Mouse (Mus musculus): ENCODE data around the gene Epb42. TPM values are rescaled to one million over a fixed set of nuclear protein-coding genes. Genes with fewer than 3 reads are reported as not detected.
"Not testable (repeated sequence)": the region's sequence is repeated elsewhere in the genome, so short reads cannot be mapped to it uniquely, and the experiment has no call there.

The Epb42 gene
- total RNA-seq (2022), result not detected

DNA sequence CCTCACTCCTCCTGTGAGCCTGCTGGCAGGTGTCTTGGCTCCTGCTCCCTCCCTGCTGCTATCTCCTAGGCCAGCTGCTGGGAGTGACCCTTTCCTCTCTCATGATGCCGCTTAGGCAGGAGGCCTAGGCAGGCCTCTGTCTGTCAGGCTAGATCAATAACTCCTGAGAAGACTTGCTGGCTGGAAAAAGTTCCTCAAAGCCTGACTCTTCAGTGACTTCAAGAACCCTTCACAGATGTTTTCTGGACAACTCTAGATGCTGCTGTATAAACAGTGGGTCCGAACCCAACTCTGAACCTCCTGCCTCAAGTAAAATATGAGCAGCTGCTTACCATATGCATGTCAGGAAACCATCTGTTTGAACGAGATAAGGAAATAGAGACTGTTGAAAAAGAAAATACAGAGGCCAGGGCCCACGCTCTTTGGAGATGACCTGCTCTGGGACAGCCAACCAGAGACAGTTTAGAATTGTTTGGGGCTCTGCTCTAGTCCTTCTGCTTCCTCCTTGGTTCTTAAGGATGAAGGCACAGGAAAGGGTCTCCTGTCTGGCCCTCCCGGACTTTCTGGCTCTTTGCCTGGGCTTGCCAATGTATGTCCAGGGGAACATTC lies at the start of gene Epb42:
Epb42 (minus strand) TSS at position 340 of the 609 bp plus-strand sequence.
- DNase-seq (ENCODE audit: low spot score in 2 of 2), result no peak

- DNase-seq (ENCODE audit: low spot score in 2 of 2), result no peak
Observed at GRCm38 (mm10) chr2:121085480-121086185, 48.8 kb upstream of the Epb42 start, which contains the start of gene Tgm5. TSS of gene Tgm5 (minus strand) at chr2:121085841.

GRCm38 (mm10) chr2:121082626-121083025 lies 45.8 kb upstream of the Epb42 start:
- DNase-seq (ENCODE audit: low spot score in 2 of 2), result no peak

DNA sequence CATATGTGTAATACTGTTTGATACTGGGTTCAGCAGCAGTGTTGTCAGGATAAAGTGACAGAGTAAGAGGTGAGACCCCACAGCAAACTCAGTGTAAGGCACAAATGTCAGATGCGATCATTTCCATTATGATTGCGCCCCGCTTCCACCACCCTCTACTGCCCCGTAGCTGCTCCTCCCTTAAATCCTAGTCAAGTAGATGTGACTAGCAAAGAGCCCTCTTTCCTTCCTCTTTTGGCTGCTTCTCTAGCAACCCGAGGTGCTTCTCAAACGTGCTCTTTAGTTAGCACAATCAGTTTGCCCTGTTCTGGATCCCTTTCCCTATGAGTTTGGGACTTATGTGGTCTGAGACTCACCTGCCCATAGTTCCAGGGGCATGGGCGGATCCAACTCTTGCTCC lies 37.9 kb upstream of the Epb42 start:
- no peak for DNase-seq (ENCODE audit: low spot score in 2 of 2)

DNA sequence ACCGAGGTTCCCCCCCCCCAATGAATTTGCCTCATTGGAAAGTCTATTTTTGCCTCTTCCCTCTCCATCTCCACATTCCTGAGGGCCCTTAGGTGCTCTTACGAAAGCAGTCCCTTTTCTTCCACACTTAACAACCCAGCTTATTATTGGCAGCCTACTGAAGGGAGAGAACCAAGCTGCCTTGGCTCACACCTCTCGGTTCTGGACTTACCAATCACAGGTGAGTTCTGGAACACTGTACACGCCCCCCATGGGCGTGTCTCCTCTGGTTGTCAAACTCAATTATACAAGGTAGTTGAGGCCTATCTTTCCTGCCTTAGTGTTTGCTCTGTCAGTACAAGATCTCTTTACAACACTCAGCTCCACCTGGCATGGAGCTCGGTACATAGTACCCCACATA lies 35.0 kb upstream of the Epb42 start:
- no peak for DNase-seq (ENCODE audit: low spot score in 2 of 2)

DNA sequence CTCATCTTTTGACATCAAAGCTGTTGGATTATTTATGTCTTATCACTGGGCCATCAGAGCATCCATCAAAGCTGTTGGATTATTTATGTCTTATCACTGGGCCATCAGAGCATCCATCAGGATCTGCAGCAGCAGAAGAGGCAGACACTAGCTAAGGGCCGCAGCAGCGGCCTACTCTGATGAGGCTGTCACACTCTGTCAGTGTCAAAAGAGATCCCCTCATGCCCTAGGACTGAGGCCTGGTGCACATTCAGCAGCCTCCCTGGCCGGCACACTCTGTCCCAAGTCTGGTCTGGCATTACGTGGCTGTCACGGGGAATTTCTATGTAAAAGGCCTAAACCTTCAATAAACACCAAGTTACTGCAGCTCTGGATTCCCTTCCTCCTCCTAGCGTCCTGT lies 32.6 kb upstream of the Epb42 start:
- DNase-seq (ENCODE audit: low spot score in 2 of 2), result no peak

DNA sequence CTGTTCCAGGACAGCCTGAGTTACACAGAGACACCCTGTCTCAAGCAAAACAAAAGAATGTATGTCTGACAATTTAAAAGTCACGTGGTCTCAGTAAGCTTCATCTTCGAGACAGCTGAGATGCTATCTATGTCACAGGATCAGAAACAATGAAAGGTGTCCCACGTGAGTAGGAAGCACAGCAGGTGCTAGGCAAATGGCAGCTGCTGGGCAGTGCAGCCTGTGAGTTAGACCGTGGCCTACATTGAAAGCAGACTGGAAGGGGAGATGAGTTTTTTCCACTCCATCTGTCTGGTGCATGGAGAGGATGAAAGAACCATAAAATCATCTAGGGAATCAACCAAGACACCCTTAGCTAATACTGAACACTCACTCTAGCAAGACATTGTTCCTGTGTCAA lies 30.2 kb upstream of the Epb42 start:
- DNase-seq (ENCODE audit: low spot score in 2 of 2), result no peak

- DNase-seq (ENCODE audit: low spot score in 2 of 2), result no peak
Observed at GRCm38 (mm10) chr2:121061315-121061714, 24.4 kb upstream of the Epb42 start.

DNA sequence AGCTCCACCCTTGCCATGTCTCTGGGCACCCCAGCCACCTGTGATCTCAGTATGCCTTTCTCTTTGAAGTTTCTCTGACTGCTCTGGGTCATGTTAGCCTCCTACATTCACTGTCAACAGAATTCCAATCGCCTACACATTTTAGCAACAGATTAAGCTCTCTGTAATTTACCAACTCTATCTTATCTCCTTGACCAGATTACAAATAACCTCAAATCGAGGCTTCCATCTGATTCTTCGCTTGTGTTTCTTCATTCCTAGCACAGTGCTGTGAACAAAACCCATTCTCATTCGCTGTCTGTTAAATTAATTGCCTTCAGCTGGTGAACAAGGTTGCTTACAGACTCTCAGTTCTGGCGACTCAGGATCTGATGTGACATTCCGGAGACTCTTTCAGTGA lies 21.1 kb upstream of the Epb42 start:
- DNase-seq (ENCODE audit: low spot score in 2 of 2), result no peak

GRCm38 (mm10) chr2:121055915-121056314 lies 19.0 kb upstream of the Epb42 start:
- no peak for DNase-seq (ENCODE audit: low spot score in 2 of 2)

GRCm38 (mm10) chr2:121054060-121054459 lies 17.2 kb upstream of the Epb42 start:
- no peak for DNase-seq (ENCODE audit: low spot score in 2 of 2)

- no peak for DNase-seq (ENCODE audit: low spot score in 2 of 2)
Observed at GRCm38 (mm10) chr2:121052176-121052575, 15.3 kb upstream of the Epb42 start.

- no peak for DNase-seq (ENCODE audit: low spot score in 2 of 2)
Observed at GRCm38 (mm10) chr2:121045653-121046052, 8.8 kb upstream of the Epb42 start.

DNA sequence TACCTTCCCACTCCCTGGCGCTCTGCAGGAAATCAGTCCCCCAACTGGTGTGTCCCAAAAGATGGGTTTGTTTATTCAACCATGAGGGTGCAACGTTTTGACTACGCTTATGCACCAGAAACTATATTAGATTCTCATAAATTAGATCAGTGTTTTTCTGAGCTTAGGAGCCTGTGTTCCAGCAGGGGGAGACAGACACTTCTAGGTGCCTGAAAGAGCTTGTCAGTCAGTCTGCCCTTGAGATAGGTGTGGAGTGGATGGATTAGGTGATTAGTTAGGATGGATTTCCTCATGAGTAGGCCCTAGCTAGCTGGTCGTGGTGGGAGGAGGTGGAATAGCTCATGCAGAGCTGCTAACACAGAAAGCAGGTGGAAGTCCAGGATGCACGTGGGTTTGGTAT lies 4.2 kb upstream of the Epb42 start:
- DNase-seq (ENCODE audit: low spot score in 2 of 2), result peak in 1 of 2 experiments; percentile 13

DNA sequence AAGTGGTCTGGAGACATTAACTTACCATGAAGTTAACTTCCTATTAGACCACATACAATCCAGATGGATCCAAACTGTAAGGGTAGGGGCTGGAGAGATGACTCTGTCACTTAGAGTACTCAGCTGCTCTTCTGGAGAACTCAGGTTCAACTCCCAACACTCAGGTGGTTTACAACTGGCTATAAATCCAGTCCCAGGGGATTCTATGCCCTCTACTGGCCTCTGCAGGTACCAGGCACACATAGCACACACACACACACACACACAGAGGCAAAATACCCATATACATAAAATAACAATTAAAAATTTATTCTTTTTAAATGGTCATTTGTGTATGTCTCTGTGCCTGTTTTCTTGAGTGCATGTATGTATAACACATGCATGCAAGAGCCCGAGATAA lies 2.5 kb upstream of the Epb42 start:
- DNase-seq (ENCODE audit: low spot score in 2 of 2), result no peak

GRCm38 (mm10) chr2:121038851-121039250 lies 2.0 kb upstream of the Epb42 start:
- DNase-seq (ENCODE audit: low spot score in 2 of 2), result not testable (repeated sequence)

- no peak for DNase-seq (ENCODE audit: low spot score in 2 of 2)
Observed at GRCm38 (mm10) chr2:121022918-121023317, 14.0 kb downstream of the Epb42 start.

GRCm38 (mm10) chr2:121017151-121017550 lies 19.7 kb downstream of the Epb42 start:
- DNase-seq (ENCODE audit: low spot score in 2 of 2), result no peak

- DNase-seq (ENCODE audit: low spot score in 2 of 2), result no peak
Observed at GRCm38 (mm10) chr2:121016226-121016625, 20.6 kb downstream of the Epb42 start.

DNA sequence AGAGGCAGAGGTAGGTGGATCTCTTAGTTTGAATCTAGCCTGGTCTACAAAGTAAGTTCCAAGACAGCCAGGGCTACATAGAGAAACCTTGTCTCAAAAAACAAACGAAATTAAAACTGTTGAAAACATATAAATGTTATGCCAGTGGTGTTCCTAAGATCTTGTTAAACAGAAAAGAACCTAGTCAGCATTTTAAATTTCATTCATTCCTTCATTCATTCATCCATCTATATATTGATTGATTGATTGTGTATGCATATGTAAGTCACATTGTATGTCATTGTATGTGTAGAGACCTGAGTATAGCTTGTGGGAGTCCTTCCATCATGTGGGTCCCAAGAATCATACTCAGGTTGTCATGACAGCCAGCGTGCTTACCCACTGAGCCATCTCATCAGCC lies 21.4 kb downstream of the Epb42 start:
- no peak for DNase-seq (ENCODE audit: low spot score in 2 of 2)

DNA sequence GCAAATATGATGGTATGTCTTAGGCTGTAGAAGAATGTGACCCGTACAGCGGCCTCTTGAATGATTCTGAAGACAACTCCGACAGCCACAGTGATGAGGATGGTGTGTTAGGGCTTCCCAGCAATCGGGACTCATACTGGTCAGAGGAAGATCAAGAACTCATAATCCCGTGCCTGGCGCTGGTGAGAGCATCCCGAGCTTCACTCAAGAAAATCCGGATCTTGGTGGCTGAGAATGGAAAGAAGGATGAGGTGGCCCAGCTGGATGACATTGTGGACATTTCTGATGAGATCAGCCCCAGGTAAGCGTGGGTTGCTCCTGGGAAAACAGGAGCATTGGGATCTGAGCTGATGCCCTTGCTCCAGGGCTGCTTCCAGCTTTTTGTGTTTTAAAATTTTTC lies 24.2 kb downstream of the Epb42 start:
- no peak for DNase-seq (ENCODE audit: low spot score in 2 of 2)

- DNase-seq (ENCODE audit: low spot score in 2 of 2), result no peak
Observed at GRCm38 (mm10) chr2:121009071-121009677, 27.7 kb downstream of the Epb42 start.

DNA sequence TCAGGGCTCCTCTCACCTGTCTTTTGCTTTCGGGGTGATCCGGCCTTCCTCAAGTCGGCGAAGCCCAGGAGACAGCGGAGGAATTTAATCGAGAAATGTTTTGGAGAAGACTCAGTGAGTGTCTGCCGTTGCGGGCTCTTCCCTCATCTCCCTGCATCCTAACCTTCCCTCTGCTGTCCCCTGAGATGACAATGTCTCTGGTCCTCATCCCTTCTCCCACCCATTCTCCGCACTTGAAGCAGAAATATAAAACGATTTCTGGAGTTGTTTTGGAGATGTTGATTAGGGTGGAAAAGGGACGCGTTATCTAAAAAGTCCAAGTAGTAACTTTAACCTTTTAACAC lies 28.2 kb downstream of the Epb42 start:
- no peak for DNase-seq (ENCODE audit: low spot score in 2 of 2)
